Mouse (Mus musculus) inflammation-experienced regulatory T-cells, adult 6 months (primary cell): ENCODE results near the gene Rad50. TPM values are rescaled to one million over a fixed set of nuclear protein-coding genes. Genes with fewer than 3 reads are reported as not detected.

ENCODE experiments used
- polyA plus RNA-seq, 3 experiments: library from polyadenylated mRNA; unstranded; fragments of 100-300 nt; shearing (Covaris generic); gene quantifications; one replicate each; pipeline ENCODE4 v1.2.1; 2017

Gene Rad50
- polyA plus RNA-seq, 3 experiments from 2014 or later: 47.3 to 53.7 (median 48.6) TPM

Other genes starting within 250 kb of the Rad50 start
- not detected for gene Gm9837, start 236.8 kb downstream of the Rad50 start, polyA plus RNA-seq
- not detected for gene Gm9945, start 227.2 kb downstream of the Rad50 start, polyA plus RNA-seq
- gene Sowaha, start 227.0 kb downstream of the Rad50 start, polyA plus RNA-seq: not detected
- gene Sept8, start 188.1 kb downstream of the Rad50 start, polyA plus RNA-seq: 1 to 10 TPM; 1.1 to 1.2 (median 1.1) TPM
- gene Kif3a, start 139.9 kb downstream of the Rad50 start, polyA plus RNA-seq: 10 to 100 TPM in 2 of 3 experiments, 1 to 10 TPM in 1; 5.5 to 11.6 (median 11.6) TPM
- gene Il4, start 88.7 kb downstream of the Rad50 start, polyA plus RNA-seq: 10 to 100 TPM in 2 of 3 experiments, 1 to 10 TPM in 1; 3.1 to 26.5 (median 14.7) TPM
- not detected for gene Il13, start 72.6 kb downstream of the Rad50 start, polyA plus RNA-seq
- not detected for gene Il5, start 13.5 kb upstream of the Rad50 start, polyA plus RNA-seq
- 100 to 1,000 TPM; 273 to 355 (median 291) TPM for gene Irf1, start 62.7 kb upstream of the Rad50 start, polyA plus RNA-seq
- 1 to 10 TPM; 5.6 to 9.0 (median 6.7) TPM for gene Gm17334, start 65.9 kb upstream of the Rad50 start, polyA plus RNA-seq
- gene Gm12216, start 151.9 kb upstream of the Rad50 start, polyA plus RNA-seq: 10 to 100 TPM; 19.8 to 38.0 (median 32.6) TPM
- gene Slc22a5, start 184.3 kb upstream of the Rad50 start, polyA plus RNA-seq: 10 to 100 TPM in 2 of 3 experiments, 1 to 10 TPM in 1; 8.9 to 15.5 (median 12.7) TPM